Mouse (Mus musculus) frontal cortex, adult 2 months (tissue): ENCODE results near the gene Nrip2. TPM values are rescaled to one million over a fixed set of nuclear protein-coding genes. Genes with fewer than 3 reads are reported as not detected.
"Not testable (repeated sequence)": the region's sequence is repeated elsewhere in the genome, so short reads cannot be mapped to it uniquely, and the experiment has no call there.

Source experiments
- DNase-seq, 2 experiments: peaks; one replicate each; pipeline ENCODE4 v3.0.0; 2022; ENCODE audit warnings: low spot score in 1 of 2; ENCODE audit errors: extremely low spot score in 1 of 2
- polyA plus RNA-seq: library from polyadenylated mRNA; depleted of rRNA; stranded (reverse); fragments of >200 nt; gene quantifications from 2 replicates; pipeline ENCODE4 v1.2.3, GENCODE M21; 2012; rRNA removed

Nrip2 gene
- 21.2 and 22.7 TPM in 2 replicates for polyA plus RNA-seq

DNA sequence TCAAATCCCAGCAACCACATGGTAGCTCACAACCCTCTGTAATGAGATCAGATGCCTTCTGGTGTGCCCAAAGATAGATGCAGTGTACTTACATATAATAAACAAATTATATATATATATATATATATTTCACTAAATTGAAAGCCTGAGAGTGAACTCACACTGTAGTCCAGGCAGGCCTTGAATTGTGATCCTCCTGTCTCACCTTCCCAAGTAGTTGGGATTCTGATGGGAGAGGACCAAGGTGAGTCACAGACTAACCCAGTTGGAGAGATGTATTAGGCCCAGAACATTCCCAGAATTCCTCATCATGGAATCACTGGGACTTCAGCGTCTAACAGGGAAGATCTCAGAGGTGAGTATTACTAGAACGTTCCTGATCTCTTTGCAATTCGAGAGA lies at the start of gene Nrip2:
TSS of gene Nrip2 (plus strand) at position 301 of the 400 bp plus-strand sequence.
- no peak for DNase-seq

DNA sequence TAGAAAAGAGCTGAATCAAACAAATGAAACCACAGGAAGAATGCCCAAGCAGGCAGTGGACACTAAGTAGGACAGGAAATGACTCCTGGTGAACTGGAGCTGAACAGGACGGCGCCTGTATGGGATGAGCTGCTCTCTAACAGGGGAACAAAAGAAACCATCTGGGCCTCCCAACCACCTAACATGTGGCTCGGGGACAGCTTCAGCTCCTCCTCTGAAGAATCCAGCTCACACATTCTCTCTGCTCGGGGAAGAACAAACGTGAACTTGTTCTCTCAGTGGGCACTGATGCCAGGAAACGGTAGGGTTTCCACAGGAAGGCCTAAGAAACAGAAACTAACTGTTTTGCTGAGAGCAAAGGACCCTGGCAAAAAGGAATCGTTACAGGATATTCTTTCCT lies 49.4 kb upstream of the Nrip2 start:
- DNase-seq: peak in 1 of 2 experiments; percentile 42

DNA sequence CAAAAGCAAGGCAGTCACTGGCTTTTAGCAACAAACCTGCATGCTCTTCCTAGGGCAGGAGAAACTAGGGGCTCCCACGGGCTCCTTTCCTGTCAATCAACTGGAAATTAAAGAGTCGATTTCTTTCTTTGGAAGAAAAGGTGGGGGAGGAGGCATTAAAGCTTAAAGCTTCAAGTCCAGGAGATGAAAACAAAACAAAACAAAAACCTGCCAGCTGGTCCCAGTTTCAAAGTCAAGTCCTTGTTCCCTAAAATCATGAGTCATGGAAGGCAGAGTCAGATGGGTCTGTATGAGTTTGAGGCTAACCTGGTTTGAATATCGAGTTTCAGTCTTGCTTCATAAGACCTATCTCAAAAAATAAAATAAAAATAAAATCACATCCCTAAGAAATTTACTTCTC lies 45.0 kb upstream of the Nrip2 start:
- DNase-seq: no peak

DNA sequence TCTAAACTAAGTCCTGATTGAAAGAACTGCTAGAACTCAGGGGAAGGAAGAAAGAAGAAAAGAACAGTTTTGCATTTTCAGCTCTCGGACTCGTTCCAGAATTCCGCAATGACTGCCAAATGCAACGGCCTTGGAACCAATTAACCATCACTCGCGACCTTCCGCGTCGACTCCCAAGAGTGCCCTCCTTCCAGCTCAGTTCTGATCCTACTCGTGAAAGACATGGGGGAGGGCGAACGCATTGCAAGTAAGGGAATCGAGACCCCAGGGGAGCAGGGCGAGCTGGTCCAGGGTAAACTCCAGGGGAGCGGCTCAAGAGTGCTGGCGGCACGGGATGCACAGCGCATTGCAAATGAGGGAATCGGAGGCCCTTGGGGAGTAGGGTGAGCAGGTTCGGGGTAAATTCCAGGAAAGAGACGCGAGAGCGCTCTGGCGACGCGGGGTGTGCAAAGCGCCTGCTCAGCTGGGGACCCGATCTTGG lies 43.9 kb upstream of the Nrip2 start:
- DNase-seq: peak in 1 of 2 experiments; percentile 55

DNA sequence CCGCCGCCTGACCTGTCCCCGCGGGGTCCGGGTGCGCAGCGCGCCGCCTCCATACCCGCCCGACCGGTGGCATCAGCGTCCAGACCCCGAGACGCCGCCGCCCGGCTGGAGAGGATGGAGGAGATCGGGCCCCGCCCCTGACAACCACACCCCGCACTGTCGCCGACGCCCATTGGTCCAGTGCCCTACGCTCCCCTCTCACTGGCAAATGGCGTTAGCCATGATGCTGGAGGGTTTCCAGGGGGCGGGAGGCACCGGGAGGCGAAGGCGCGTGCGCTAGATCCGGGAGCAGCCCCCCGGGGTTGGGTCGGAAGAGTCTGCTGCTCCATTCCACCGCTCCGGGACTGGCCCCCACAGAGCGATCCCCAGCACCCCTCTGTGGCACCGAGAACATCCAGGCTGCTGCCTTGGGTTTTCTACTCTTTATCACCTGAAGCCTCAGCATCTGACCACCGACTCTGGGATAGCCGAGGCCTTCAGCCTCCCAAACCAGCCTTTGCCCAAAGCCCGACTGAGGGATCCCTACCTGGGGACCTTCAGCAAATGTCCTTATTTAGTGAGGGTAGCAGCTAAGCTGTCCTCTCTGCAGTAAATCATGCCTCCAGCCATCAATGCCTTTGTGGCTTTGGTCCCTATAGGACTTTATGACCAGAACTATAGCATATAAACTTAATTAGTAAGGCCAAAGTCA lies 43.2 kb upstream of the Nrip2 start, which contains the start of gene Tulp3:
TSS of gene Tulp3 (minus strand) at position 126 of the 691 bp plus-strand sequence.
- DNase-seq: peak; percentile 93 to 98

DNA sequence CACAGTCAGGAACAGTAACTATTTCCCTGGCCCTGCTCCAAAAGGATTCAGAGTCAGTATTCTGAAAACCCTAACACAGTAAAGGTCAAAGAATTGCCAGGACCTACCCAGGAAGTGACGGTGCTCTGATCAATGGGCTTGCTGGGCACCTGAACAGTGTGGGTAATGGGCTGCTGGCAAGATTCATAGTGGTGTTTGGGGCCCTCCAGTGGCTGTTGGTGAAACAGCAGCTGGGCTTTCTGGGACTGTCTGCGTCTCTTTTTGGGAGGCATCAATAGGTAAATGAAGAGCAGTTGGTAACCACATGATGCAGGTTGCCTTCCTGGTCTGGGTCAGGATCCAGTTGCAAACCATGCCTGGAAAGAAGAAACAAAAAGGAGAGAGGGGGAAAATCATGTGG lies 40.1 kb upstream of the Nrip2 start:
- DNase-seq: peak in 1 of 2 experiments; percentile 84

DNA sequence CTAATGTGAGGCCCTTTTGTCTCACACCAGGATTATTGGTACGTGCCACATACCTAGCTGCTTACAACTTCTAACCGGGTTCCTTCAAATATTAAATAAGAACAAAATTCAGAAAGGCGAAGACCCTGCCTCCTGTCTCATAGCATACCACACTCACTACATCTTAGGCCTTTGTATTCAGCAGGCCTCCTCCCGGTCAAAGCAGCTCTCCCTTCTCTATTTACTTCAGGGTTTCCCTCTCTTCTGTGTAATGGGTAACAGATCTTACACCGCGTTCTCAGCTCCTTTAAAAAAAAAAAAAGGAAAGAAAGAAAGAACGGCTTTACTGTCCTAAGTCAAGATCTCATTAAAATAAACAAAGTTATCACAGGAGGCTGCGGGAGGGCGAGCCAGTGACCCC lies 37.2 kb upstream of the Nrip2 start:
- no peak for DNase-seq

DNA sequence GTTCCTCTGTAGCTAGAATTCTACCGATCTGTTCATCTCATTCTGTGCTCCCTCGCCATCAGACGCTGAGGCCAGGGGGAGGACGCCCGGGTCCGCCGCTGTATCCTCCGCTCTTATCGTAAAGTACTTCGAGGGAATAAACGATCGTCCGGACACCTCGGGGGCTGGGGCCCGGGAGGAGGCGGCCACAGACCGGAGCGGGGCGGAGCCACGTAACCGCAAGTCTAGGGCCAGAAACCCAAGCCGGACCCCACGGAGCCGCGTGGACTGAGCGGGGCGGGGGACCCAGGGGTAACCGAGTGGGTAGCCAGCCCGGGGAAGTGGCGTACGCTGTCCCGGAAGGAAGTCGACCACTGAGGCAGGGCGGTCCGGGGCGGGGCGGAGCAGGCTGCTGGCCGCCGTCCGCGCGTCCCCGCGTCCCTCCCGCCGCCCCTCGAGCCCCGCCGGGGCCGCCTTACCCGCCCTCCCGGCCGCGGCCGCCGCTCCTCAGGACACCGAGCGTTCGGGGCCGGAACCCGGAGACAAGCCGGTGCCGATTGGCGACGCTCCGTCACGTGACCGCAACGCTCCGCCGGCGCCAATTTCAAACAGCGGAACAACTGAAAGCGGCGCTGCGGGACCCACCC lies 36.6 kb upstream of the Nrip2 start, which contains the start of the genes Rhno1 and Foxm1:
TSS of gene Rhno1 (minus strand) at position 531 of the 626 bp plus-strand sequence.
TSS of gene Foxm1 (plus strand) at position 587 of the 626 bp plus-strand sequence.
- DNase-seq: peak in 1 of 2 experiments; percentile 81

DNA sequence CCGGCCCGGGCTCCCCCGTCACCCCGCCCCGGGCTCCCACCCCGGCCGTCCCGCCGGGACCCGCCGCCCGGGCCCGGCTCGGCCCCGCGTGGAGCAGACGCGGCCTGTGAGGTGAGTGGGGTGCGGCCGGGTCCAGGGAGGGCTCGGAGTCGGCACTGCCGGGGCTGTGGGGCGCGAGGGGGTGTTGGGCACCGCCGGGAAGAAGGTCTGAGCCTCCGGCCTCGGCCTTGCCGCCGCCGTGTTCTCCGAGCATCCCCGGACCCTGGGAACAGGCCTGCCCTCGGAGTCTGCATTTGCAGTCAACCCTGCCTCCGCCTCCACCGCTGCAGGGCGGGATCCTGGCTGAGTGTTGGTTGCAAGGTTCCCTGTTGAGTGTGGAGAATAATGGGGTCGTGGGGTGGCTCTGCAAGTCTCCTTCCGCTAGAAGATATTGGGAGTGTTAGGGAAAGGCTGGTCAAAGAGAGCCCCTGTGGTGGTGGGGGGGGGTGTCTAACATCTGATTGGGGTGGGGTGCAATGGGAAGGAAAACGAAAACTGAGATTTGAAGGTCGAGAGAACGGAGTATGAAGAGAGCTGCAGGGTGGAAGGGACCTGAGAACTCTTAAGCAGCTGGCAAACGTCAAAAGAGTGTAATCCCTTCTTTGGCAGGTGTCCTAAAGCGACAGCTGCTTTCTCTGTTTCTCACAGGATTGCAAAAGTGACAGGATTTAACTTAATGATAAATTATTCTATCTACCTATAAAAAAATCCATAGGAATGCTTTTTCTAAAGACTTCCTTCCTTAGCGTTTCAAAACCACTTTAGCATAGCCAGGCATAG lies 35.9 kb upstream of the Nrip2 start:
- no peak for DNase-seq

DNA sequence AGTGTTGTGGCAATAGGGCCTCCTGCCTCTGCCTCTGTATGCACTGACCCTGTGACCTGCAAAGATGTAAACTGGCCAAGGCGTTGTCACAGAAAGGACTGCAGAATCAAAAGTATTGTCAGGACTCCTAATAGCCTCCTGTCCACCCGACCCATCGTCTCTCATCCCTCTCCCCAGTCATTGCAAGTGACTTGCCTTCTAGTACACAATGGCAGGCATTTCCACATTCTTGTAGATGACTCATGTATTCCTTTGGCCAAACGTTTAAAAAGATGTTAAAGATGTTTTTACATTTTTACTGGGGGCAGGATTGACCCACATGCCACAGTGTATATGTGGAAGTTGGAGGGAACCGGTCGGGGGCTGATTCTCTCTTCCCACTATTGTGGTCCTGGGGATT lies 34.4 kb upstream of the Nrip2 start:
- no peak for DNase-seq

DNA sequence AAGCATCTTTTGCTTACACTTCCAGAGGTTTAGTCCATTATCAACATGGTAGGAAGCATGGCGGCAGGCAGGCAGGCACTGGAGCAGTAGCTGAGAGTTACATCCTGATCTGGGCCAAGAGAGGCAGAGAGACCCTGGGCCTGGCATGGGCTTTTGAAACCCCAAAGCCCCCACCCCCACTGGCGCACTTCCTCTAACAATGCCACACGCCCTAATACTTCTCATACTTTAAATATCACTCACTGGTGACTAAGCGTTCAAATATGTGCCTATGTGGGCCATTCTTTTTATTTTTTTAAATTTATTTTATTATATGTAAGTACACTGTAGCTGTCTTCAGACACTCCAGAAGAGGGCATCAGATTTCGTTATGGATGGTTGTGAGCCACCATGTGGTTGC lies 32.6 kb upstream of the Nrip2 start:
- no peak for DNase-seq

DNA sequence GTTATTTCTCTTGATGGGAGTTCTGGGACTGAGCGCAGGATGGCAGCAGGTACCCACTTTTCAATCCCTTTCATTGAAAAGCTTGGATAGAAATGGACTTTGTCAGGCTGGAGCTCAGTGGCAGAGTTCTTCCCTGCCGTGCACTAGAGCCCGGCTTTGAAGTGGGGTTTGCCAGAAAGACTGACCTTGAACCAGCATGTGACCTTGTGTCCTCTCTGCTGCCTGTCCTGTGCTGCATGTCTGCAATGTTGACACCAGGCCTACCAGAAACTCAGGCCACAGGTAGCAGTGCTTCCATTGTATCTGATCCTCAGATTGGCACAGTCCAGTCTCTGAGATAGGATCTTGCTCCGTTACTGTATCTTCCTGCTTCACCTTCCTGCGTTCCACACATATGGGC lies 29.1 kb upstream of the Nrip2 start:
- DNase-seq: no peak

DNA sequence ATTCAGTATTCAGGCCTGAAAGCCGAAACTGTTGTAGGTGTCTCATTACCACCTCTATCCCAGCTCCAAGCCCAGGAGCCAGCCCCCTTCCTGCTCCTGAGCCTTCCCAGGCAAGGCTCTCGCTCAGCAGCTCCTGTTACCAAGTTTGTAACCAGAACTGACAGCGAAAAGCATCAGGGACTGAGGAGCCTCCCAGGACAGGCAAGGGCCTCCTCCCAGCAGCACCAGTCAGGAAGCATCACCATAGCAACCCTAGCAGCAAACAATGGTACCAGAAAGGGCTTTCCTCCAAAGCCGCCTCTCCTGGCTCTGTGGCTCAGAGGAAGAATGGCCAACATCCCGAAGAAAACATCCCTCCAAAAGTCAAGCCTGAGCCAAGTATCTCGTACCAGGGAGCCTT lies 23.9 kb upstream of the Nrip2 start, which contains the start of the genes Tex52 and Gm44596:
TSS of gene Tex52 (plus strand) at position 265 of the 400 bp plus-strand sequence.
TSS of gene Gm44596 (plus strand) at position 312 of the 400 bp plus-strand sequence.
- DNase-seq: peak in 1 of 2 experiments; percentile 42

DNA sequence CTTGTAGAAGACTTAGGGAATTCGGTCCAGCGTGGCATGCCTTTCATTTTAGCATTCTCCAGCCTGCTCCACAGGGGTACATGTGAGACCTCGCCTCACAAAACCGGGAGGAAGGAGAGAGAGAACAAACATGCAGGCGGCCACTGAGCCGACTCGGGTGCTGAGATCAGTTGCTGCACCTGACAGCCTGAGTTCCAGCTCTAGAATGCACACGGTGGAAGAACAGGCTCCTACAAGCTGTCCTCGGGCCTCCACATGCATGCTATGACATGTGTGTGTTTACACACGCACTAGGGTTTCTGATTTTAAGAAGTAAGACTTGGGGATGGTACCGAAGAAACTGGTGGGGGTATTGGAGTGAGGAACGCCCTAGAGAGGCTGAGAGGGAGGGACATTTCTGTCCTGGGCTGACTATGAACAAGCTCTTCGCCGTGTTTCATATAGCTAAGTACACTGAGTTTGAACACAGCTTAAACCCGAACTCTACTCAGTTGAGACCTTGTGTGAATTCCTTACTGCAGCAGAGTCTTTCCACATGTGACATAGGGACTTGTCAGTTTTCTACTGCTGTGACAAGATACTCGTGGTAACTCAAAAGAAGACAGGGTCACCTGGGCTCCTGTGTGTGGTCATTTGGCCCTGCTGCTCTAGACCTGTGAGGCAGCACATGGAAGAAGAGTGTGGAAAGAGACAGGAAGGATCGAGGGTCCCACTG lies 22.6 kb upstream of the Nrip2 start:
- DNase-seq: no peak

DNA sequence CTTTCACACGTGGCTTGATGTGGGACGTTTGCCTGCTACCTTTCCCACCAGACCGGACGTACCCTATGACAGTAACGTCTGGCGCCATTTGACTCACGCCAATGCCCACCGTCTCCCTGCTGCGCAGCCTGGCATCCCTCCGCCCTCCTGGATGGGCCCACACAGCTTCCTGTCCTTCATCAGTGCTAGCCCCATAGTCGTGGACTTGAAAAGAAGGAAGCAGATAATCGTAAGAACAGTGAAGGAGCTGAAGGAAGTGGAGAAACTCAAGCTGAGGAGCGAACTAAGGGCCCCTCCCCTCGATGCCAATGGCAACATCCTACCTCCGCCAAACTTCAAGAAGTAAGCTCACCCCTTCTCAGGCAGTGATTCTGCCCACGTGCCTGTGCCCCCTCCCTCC lies 19.5 kb upstream of the Nrip2 start:
- no peak for DNase-seq

DNA sequence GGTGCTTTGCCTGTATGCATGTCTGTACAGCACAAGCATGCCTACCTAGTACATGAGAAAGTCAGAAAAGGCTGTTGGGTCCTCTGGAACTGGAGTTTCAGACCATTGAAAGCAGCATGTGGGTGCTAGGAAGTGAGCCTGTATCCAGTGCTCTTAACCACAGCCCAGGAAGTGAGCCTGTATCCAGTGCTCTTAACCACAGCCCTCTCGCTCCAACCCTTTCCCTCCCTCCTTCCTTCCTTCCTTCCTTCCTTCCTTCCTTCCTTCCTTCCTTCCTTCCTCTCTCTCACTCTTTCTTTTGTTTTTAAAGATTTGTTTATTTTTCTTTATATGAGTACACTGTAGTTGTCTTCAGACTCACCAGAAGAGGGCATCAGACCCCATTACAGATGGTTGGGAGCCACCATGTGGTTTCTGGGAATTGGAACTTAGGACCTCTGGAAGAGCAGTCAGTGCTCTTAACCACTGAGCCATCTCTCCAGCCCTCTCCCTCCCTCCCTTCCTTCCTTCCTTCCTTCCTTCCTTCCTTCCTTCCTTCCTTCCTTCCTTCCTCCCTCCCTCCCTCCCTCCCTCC lies 18.4 kb upstream of the Nrip2 start:
- DNase-seq: not testable (repeated sequence)

DNA sequence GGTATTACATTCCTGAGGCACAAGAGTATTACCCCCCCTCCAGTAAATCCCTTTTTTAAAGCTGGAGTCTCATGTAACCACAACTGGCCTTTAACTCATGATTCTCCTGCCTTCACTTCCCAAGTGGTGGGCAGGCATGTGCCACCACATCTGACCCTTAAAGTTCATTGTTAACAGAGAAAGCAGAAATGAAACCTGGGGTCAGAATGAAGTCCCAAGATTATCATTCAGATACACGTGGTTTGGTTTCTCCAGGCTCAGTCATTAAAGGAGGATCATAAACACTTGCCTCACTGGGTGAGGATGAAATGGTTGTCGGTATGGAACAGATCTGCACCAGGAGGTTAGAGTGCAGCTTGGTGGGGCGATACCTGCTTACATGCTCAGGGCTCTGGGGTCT lies 17.8 kb upstream of the Nrip2 start:
- no peak for DNase-seq

DNA sequence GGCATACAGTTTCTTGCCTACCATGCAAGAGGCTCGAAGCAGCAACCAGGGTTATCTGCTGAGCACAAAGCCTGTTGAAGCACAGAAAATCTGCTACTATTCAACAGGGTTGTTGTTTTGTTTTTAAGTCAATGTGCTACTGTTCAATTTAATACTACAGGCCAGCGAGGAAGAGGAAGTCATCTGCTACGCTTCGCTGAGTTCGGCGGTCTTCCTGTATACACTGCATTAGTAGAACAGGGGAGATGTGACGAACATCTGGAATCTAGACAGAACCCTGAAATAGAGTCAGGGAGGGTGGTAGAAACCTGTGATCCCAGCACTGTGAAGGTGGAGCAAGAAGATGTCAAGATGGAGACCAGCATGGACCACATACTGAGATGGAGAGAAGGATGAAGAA lies 15.3 kb upstream of the Nrip2 start:
- no peak for DNase-seq

DNA sequence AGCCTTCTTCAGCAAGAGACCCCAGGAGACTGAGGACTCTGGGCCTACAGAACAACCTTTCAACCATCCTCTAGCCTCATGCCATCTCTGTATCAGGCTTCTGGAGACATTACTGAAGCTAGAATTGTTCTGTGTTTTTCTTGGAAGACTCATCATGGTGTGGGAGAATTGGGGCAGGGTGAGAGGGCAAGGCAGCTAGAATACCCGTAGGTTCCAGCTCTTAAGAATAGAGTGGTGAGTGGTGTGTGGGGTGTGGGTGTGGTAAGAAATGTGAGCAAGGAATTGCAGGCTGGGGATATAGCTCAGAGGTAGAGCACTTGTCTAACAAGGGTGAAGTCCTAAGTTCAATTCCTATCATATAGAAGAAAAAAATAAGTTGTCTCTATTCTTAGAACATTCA lies 14.1 kb upstream of the Nrip2 start:
- no peak for DNase-seq

DNA sequence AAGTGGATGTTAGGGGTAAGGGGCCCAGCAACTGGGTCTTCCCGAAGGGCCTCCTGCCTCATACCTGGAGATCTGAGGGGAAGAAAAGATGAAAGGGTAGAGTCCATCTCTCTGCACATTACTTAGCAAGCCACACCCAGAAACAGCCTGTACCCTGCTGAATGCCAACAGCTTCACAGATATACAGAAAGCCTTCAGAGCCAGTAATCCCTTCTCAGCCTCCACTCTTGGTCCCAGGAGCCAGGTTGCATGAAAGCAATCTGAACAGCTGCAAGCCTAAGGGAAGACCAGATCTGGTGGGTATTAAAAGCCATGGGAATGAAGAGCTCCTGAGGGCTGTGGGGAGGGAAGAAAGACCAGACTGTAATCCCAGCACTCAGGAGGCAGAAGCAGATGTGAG lies 9.9 kb upstream of the Nrip2 start:
- no peak for DNase-seq
